Mouse (Mus musculus): ENCODE results near the gene Ppp1r3c.

The Ppp1r3c gene

DNA sequence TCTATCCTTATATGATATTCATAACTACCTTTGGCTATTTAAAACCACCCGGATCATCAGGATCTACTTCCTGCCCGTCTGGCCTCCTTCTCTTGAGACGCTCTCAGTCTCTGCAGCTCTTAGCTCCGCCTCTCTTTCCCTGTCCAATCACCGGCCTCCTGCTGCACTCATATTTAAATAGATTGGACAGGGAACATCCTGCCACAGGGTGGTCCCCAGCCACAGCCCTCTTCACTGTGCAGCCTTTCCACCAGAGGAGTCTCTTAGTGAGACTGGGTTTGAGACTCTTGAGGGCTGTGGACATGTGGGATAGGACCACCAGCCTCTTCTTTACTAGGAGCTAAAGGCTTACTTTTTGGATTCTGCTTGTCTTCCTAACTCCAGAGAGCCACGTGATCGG lies 20.2 kb downstream of the Ppp1r3c start:
- no peak for DNase-seq (ENCODE audit: low read depth, low spot score)

GRCm38 (mm10) chr19:36715591-36715990 lies 20.9 kb downstream of the Ppp1r3c start:
- DNase-seq (ENCODE audit: low read depth, low spot score), result no peak

GRCm38 (mm10) chr19:36714492-36714891 lies 22.0 kb downstream of the Ppp1r3c start:
- DNase-seq (ENCODE audit: low read depth, low spot score), result no peak

DNA sequence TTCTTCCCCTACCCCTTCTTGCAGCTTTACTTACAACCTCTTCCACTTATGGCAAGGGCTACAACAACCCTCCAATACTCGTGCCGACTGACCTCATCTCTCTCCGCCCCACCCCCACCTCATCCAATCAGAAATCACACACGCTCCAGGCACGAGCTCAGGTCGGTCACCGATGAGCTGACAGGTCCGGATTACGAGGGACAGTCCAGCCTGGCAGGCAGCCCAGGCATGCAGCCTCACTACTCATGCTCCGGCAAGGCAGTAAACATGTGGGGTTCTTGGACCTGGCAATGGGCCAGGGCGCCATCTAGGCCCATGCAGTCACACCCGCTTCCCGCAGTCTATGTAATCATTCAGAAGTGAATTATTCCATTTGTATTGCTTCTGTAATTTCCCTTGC lies 23.4 kb downstream of the Ppp1r3c start:
- DNase-seq (ENCODE audit: low read depth, low spot score), result no peak

DNA sequence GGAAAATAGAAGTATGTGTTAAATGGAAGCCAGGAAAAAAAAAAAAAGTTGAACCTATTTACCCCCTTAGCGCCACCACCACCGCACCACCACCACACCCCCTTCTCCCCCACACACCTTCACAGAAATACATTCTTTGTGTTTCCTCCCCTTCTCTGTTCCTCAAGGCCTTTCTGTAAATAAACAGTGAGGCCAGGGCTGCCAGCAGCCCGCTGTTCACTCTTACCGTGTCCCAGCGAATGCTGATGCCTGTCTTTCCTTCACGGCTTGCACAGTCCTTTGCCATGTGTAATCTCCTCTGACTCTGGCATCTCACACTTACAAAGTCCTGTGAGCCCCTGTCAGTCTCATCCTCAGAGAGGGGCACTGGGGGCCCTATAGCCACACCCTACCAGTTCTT lies 30.3 kb downstream of the Ppp1r3c start:
- no peak for DNase-seq (ENCODE audit: low read depth, low spot score)

DNA sequence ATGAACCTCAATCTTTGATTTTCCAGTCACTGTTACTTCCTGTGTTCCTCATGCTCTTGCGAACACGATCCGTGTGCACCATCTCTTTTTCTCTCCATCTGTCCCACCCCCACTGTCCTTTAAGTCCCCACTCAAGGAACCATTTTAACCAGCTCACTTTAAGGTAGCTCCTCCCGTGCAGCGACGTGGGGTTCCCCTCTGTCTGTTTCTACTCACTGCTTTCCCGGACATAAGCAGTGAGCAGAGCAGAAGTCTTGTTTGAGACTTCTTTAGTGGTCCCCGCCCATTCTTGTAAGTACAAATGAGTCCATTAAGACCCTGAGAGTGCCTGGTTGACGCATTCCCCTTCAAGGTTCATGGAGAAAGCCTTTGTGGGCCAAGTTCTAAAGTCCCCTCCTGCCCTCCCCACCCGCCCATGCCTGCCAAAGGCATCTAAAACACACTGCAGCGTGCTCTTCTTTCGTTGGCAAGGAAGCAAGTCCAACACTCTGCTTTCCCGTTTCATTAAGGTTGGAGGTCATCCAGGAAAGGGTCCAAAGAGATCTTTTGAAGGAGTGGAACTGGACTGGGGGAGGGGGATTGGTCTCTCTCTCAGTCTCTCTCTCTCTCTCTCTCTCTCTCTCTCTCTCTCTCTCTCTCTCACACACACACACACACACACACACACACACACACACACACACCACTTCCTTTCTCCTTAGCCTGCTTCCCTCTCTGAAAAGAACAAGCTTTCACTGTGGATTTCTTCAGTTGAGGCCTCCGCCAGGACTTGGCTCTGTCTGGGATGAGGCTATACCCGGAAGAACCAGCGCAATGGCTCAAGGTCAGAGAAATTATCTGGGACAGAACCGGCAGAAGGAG lies 30.9 kb downstream of the Ppp1r3c start:
- DNase-seq (ENCODE audit: low read depth, low spot score), result no peak

DNA sequence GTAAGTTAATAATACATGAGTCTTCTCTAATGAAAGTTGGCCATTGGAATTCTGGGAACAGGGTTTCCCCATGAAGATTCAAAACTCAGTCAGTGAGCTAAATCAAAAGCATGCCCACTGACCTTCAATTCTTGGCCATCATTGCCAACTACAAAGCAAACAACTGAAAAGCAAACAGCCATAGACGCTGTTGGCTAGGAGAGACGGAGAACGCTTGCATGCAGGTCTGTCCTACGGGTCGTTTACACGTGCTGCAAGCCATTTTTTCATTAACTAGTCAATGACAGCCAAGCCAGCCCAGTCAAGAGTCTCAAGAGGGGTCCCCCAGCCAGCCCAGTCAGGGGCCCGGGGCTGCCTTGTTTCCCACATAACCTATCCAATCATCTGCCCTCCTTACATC lies 31.7 kb downstream of the Ppp1r3c start:
- no peak for DNase-seq (ENCODE audit: low read depth, low spot score)

DNA sequence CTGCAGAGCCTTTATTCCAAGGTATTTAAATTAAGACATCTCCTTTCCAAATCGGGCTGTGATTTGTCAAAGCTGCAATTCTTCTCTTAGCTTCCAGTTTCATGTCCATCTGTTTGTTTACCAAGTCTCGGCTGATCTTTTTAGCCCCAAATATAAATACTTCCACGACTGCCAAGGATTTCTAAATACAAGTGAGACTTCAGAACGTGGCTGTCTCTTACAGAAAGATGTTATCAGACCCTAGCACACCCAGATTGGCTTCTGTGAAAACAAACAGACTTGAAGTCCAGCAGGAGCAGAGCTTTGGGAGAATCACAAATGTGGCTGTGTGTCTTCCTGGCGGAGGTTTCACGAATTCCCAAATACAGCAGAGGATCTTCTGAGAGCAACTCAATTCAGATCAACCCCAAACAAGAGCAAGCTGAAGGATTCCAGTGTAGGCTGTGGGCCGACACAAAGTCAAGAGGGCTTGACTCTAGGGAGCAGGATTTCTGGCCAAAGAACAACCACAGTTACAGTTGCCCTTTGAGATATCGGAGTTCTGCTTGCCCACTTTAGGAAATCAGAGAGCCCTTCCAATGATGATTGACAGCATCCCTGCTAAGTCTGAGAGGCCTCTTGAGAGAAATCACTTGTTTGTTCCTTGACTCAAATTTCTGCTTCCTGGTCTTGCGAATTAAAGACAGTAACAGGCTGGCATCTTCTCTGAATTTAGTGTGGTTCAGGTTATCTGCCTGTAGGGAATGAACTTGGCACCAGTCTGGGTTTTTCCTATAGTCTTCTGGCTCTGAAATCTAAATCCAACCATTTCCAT lies 34.4 kb downstream of the Ppp1r3c start:
- no peak for DNase-seq (ENCODE audit: low read depth, low spot score)

- no peak for DNase-seq (ENCODE audit: low read depth, low spot score)
These were observed 35.1 kb downstream of the Ppp1r3c start for GRCm38 (mm10) chr19:36701366-36701765.

DNA sequence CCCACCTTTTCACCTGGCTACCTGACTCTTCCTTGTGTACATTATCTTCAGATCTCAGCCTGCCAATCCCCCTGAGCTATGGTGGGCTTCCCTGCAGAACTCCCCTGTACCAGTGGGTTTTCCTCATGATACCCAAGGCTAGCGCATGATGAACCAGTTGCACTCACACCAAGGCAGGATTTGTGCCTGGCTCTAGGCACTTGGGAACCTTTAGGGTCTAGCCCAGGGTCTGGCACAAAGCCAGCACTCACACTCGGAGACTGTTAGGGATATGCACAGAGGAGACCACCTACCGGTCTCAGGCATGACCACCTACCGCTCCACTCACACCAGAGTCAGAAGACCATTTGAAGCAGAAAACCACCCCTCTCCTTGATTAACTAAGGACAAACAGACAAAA lies 35.5 kb downstream of the Ppp1r3c start:
- no peak for DNase-seq (ENCODE audit: low read depth, low spot score)

DNA sequence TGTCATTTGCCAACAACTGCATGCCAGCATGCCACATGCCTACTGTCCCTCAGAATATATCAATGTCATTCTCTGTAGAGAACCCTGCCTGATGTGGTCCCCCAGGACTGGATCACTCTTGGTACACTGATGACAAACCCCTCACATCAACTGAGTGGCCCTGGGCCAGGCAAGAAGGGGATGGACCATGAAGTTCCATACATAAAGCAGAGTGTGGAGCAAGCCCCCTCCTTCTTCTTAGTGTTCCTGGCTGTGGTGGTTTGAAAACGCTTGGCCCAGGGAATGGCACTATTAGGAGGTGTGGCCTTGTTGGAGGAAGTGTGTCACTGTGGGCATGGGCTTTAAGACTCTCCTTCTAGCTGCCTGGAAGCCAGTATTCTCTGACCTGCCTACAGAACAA lies 37.3 kb downstream of the Ppp1r3c start:
- no peak for DNase-seq (ENCODE audit: low read depth, low spot score)

DNA sequence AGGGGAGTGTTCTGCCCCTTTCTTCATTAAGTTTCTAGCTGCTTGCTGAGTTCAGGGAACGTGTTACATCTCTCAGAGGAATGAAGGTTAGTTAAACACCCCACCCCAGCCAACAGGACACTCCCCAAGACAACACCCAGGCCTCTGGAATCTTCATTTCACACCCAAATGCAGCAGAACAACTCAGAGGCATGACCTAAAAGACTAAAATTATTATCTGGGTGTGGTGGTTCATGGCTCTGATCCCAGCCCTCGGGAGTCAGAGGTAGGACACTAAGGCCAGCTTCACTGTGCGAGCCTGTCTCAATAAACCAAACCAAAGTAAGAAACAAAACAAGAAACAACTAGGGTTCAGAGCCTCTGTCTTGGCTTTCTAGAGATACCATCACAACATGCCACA lies 38.3 kb downstream of the Ppp1r3c start:
- no peak for DNase-seq (ENCODE audit: low read depth, low spot score)

DNA sequence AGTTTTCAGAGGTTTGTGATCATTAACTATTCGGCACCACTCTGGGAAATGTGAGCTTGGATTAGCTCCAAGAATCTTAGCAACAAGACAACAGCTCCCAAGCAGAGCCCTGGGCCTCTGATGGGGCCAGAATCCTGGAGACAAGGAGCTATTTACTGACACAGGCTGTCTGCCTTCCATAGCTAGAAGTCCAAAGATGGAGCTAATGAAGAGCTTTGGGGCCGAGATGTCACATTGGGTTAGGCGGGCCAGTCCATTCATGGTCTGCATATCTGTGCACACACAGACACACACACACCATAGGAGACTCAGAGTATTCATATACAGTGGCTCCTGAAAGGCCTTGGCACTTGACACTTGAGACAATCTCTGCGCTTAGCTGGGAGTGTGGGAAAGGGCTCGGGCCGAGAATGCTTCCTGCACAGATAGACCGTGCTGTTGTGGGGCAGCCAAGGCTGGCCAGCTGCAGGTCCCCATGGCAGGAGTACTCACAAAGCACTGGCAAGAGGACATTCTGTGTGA lies 39.8 kb downstream of the Ppp1r3c start:
- no peak for DNase-seq (ENCODE audit: low read depth, low spot score)

DNA sequence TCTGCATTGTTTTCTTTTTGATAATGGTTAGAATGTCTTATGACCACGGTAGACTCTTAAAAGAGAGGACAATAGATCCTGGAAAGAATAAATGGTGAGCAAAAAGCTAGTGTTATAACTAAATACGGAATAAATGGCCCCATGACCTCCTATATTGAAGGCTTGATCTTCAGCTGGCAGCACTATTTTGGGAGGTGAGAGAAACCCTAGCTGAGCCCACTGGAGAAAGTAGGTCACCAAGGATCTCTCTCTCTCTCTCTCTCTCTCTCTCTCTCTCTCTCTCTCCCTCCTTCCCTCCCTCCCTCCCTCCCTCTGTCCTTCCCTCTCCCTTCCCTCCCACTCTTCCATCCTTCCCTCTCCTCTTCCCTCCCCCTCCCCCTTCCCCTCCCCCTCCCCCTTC lies 42.9 kb downstream of the Ppp1r3c start:
- no peak for DNase-seq (ENCODE audit: low read depth, low spot score)

GRCm38 (mm10) chr19:36691941-36692340 lies 44.5 kb downstream of the Ppp1r3c start:
- no peak for DNase-seq (ENCODE audit: low read depth, low spot score)

- no peak for DNase-seq (ENCODE audit: low read depth, low spot score)
These were observed 45.2 kb downstream of the Ppp1r3c start for GRCm38 (mm10) chr19:36691245-36691644.

- DNase-seq (ENCODE audit: low read depth, low spot score), result no peak
These were observed 47.2 kb downstream of the Ppp1r3c start for GRCm38 (mm10) chr19:36689205-36689604.

- DNase-seq (ENCODE audit: low read depth, low spot score), result no peak
These were observed 48.4 kb downstream of the Ppp1r3c start for GRCm38 (mm10) chr19:36687843-36688637.

DNA sequence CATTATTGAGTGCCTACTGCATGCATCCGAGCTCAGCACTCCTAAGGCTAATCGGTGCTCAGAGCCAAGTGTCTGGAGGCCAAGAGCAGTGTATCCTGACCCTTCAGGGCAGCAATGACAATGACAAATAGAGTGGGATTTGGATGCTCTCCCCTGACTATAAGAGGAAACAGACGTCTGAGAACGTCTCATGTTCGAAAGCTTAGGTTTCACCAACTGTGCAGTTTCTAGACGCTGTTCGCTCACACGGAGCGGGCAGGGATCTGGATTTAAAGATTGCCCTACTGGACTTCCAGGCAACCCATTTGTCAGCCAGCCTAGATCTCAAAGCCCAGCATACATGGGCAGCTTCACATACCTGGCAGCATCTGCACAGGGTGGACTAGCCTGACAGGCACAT lies 49.4 kb downstream of the Ppp1r3c start:
- no peak for DNase-seq (ENCODE audit: low read depth, low spot score)

- DNase-seq (ENCODE audit: low read depth, low spot score), result no peak
These were observed 50.4 kb downstream of the Ppp1r3c start for GRCm38 (mm10) chr19:36686016-36686415.

DNA sequence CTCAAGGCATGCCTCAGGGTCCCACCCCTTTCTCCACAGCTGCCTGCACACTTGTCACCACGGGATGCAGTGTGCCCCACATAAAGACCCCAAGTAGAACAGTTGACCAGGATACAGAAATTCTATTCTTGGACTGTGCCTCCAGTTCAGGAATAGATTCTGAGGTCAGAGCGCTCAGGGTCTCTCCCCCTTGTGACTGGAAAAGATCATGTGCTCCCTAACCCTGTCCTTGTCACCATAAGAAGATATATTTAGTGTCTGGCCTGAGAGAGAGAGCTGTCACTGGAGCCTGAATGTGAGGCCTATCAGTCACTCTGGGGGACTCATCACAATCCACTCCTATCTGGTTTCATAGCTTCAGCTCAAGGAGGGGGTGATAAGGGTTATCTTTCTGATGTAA lies 53.9 kb downstream of the Ppp1r3c start:
- DNase-seq (ENCODE audit: low read depth, low spot score), result no peak

All from retina, postnatal 7 days (tissue).